Mouse (Mus musculus): ENCODE data around the gene Aldh4a1. TPM values are rescaled to one million over a fixed set of nuclear protein-coding genes. Genes with fewer than 3 reads are reported as not detected.

Gene Aldh4a1
- polyA plus RNA-seq, 1 experiment from 2014 or later = 17.2 TPM

GRCm38 (mm10) chr4:139611542-139611953 lies 11.1 kb upstream of the Aldh4a1 start:
- H3K36me3 ChIP-seq (ENCODE audit: control insufficient read depth, insufficient read depth, low read length) = 0 out of 2 replicates have a peak, but pooled peaks cover 6% of the 10 kb centered on the region
- H3K27ac ChIP-seq (ENCODE audit: low read length) = 0 out of 2 replicates have a peak overlapping the region, but pooled peaks have one; percentile 13
- H3K9me3 ChIP-seq (ENCODE audit: control insufficient read depth, low read length) = 0 out of 2 replicates have a peak, but pooled peaks cover 4% of the 10 kb centered on the region
- H3K27me3 ChIP-seq (replicated peaks; ENCODE audit: control insufficient read depth, insufficient read depth, low read length) = no peaks in the 10 kb centered on the region
- no peak overlapping the region for H3K9ac ChIP-seq (ENCODE audit: low read depth, low read length)
- H3K4me3 ChIP-seq (ENCODE audit: low read length) = no peak overlapping the region
- whole genome bisulfite sequencing = 8% methylated on average over 10 of the region's 10 CpGs
- 0 out of 2 replicates have a peak overlapping the region, but pooled peaks have one; percentile 6 for H3K4me2 ChIP-seq (ENCODE audit: low read depth, low read length)
- H3K4me1 ChIP-seq (ENCODE audit: control insufficient read depth, insufficient read depth, low read length) = 0 out of 2 replicates have a peak, but pooled peaks cover 4% of the 10 kb centered on the region
- ATAC-seq = peak; percentile 67; the same call in 1 of the 2 replicates

GRCm38 (mm10) chr4:139614524-139615260 lies 8.0 kb upstream of the Aldh4a1 start:
- no peaks in the 10 kb centered on the region for H3K27me3 ChIP-seq (replicated peaks; ENCODE audit: control insufficient read depth, insufficient read depth, low read length)
- no peak overlapping the region for H3K4me3 ChIP-seq (ENCODE audit: low read length)
- H3K9ac ChIP-seq (ENCODE audit: low read depth, low read length) = no peak overlapping the region
- no peak overlapping the region for H3K27ac ChIP-seq (ENCODE audit: low read length)
- H3K4me1 ChIP-seq (ENCODE audit: control insufficient read depth, insufficient read depth, low read length) = 0 out of 2 replicates have a peak, but pooled peaks cover 4% of the 10 kb centered on the region
- H3K36me3 ChIP-seq (ENCODE audit: control insufficient read depth, insufficient read depth, low read length) = peaks cover 6% of the 10 kb centered on the region; the same call in 1 of the 2 replicates
- H3K4me2 ChIP-seq (ENCODE audit: low read depth, low read length) = no peak overlapping the region
- ATAC-seq = no peak
- H3K9me3 ChIP-seq (ENCODE audit: control insufficient read depth, low read length) = 0 out of 2 replicates have a peak, but pooled peaks cover 4% of the 10 kb centered on the region
- 87% methylated on average over 21 of the region's 21 CpGs for WGBS

GRCm38 (mm10) chr4:139616276-139617000 lies 6.2 kb upstream of the Aldh4a1 start:
- peak; percentile 94 for ATAC-seq
- peaks cover 6% of the 10 kb centered on the region; the same call in 1 of the 2 replicates for H3K36me3 ChIP-seq (ENCODE audit: control insufficient read depth, insufficient read depth, low read length)
- 17% methylated on average over 24 of the region's 24 CpGs for WGBS

GRCm38 (mm10) chr4:139617001-139617364 lies 5.7 kb upstream of the Aldh4a1 start:
- whole genome bisulfite sequencing = 59% methylated on average over 3 of the region's 3 CpGs
- H3K9ac ChIP-seq (ENCODE audit: low read depth, low read length) = peak overlapping the region; percentile 69; the same call in 1 of the 2 replicates
- peaks cover 6% of the 10 kb centered on the region; the same call in 1 of the 2 replicates for H3K36me3 ChIP-seq (ENCODE audit: control insufficient read depth, insufficient read depth, low read length)
- no peak overlapping the region for H3K27ac ChIP-seq (ENCODE audit: low read length)
- 0 out of 2 replicates have a peak, but pooled peaks have one; percentile 6 for ATAC-seq
- 0 out of 2 replicates have a peak, but pooled peaks cover 4% of the 10 kb centered on the region for H3K9me3 ChIP-seq (ENCODE audit: control insufficient read depth, low read length)
- H3K4me2 ChIP-seq (ENCODE audit: low read depth, low read length) = peak overlapping the region; percentile 61
- peak overlapping the region; percentile 51 for H3K4me3 ChIP-seq (ENCODE audit: low read length)
- no peaks in the 10 kb centered on the region for H3K27me3 ChIP-seq (replicated peaks; ENCODE audit: control insufficient read depth, insufficient read depth, low read length)
- 0 out of 2 replicates have a peak, but pooled peaks cover 4% of the 10 kb centered on the region for H3K4me1 ChIP-seq (ENCODE audit: control insufficient read depth, insufficient read depth, low read length)

More at GRCm38 (mm10) chr4:139616276-139617000, 6.2 kb upstream of the Aldh4a1 start:
- Histone ChIP-seq H3K4me2 (ENCODE audit: low read depth, low read length) (peak overlapping the region; percentile 61), H3K4me3 (ENCODE audit: low read length) (peak overlapping the region; percentile 51), H3K9ac (ENCODE audit: low read depth, low read length) (peak overlapping the region; percentile 69), H3K27ac (ENCODE audit: low read length) (peak overlapping the region; percentile 54; the same call in 1 of the 2 replicates), H3K9me3 (ENCODE audit: control insufficient read depth, low read length) (0 out of 2 replicates have a peak, but pooled peaks cover 4% of the 10 kb centered on the region), H3K27me3 (replicated peaks; ENCODE audit: control insufficient read depth, insufficient read depth, low read length) (no peaks in the 10 kb centered on the region), H3K4me1 (ENCODE audit: control insufficient read depth, insufficient read depth, low read length) (0 out of 2 replicates have a peak, but pooled peaks cover 4% of the 10 kb centered on the region)

- H3K4me3 ChIP-seq (ENCODE audit: low read length) = no peak overlapping the region
- no peak overlapping the region for H3K9ac ChIP-seq (ENCODE audit: low read depth, low read length)
- no peak overlapping the region for H3K4me2 ChIP-seq (ENCODE audit: low read depth, low read length)
- 0 out of 2 replicates have a peak, but pooled peaks cover 6% of the 10 kb centered on the region for H3K4me1 ChIP-seq (ENCODE audit: control insufficient read depth, insufficient read depth, low read length)
- no peak for ATAC-seq
- H3K36me3 ChIP-seq (ENCODE audit: control insufficient read depth, insufficient read depth, low read length) = no peaks in the 10 kb centered on the region; the same call in 1 of the 2 replicates
- no peaks in the 10 kb centered on the region for H3K9me3 ChIP-seq (ENCODE audit: control insufficient read depth, low read length)
- 72% methylated on average over 6 of the region's 6 CpGs for WGBS
- H3K27ac ChIP-seq (ENCODE audit: low read length) = no peak overlapping the region
- H3K27me3 ChIP-seq (replicated peaks; ENCODE audit: control insufficient read depth, insufficient read depth, low read length) = peaks cover 5% of the 10 kb centered on the region; the same call in 1 of the 2 replicates
Observed at GRCm38 (mm10) chr4:139619765-139620164, 2.9 kb upstream of the Aldh4a1 start.

GRCm38 (mm10) chr4:139623434-139624115 lies 909 bp downstream of the Aldh4a1 start:
- Histone ChIP-seq H3K9me3 (ENCODE audit: control insufficient read depth, low read length) (no peaks in the 10 kb centered on the region), H3K27me3 (replicated peaks; ENCODE audit: control insufficient read depth, insufficient read depth, low read length) (peaks cover 16% of the 10 kb centered on the region), H3K27ac (ENCODE audit: low read length) (no peak overlapping the region), H3K9ac (ENCODE audit: low read depth, low read length) (peak overlapping the region; percentile 73), H3K4me3 (ENCODE audit: low read length) (peak overlapping the region; percentile 64), H3K36me3 (ENCODE audit: control insufficient read depth, insufficient read depth, low read length) (no peaks in the 10 kb centered on the region), H3K4me2 (ENCODE audit: low read depth, low read length) (peak overlapping the region; percentile 76), H3K4me1 (ENCODE audit: control insufficient read depth, insufficient read depth, low read length) (0 out of 2 replicates have a peak, but pooled peaks cover 3% of the 10 kb centered on the region)
- WGBS = 20% methylated on average over 21 of the region's 21 CpGs
- ATAC-seq = no peak

- no peak overlapping the region for H3K27ac ChIP-seq (ENCODE audit: low read length)
Observed at GRCm38 (mm10) chr4:139624116-139624489, 1.4 kb downstream of the Aldh4a1 start.

GRCm38 (mm10) chr4:139624706-139625105 lies 2.0 kb downstream of the Aldh4a1 start:
- H3K27ac ChIP-seq (ENCODE audit: low read length) = no peak overlapping the region
- H3K4me1 ChIP-seq (ENCODE audit: control insufficient read depth, insufficient read depth, low read length) = 0 out of 2 replicates have a peak, but pooled peaks cover 5% of the 10 kb centered on the region
- H3K4me3 ChIP-seq (ENCODE audit: low read length) = no peak overlapping the region
- ATAC-seq = no peak
- peaks cover 16% of the 10 kb centered on the region for H3K27me3 ChIP-seq (replicated peaks; ENCODE audit: control insufficient read depth, insufficient read depth, low read length)
- H3K9me3 ChIP-seq (ENCODE audit: control insufficient read depth, low read length) = no peaks in the 10 kb centered on the region
- no peak overlapping the region for H3K9ac ChIP-seq (ENCODE audit: low read depth, low read length)
- no peak overlapping the region for H3K4me2 ChIP-seq (ENCODE audit: low read depth, low read length)
- H3K36me3 ChIP-seq (ENCODE audit: control insufficient read depth, insufficient read depth, low read length) = no peaks in the 10 kb centered on the region
- 66% methylated on average over 10 of the region's 10 CpGs for WGBS

More at GRCm38 (mm10) chr4:139624116-139624489, 1.4 kb downstream of the Aldh4a1 start:
- H3K9ac ChIP-seq (ENCODE audit: low read depth, low read length) = no peak overlapping the region
- H3K4me3 ChIP-seq (ENCODE audit: low read length) = no peak overlapping the region; the same call in 1 of the 2 replicates
- H3K9me3 ChIP-seq (ENCODE audit: control insufficient read depth, low read length) = no peaks in the 10 kb centered on the region
- H3K4me1 ChIP-seq (ENCODE audit: control insufficient read depth, insufficient read depth, low read length) = 0 out of 2 replicates have a peak, but pooled peaks cover 5% of the 10 kb centered on the region
- no peaks in the 10 kb centered on the region for H3K36me3 ChIP-seq (ENCODE audit: control insufficient read depth, insufficient read depth, low read length)
- peaks cover 16% of the 10 kb centered on the region for H3K27me3 ChIP-seq (replicated peaks; ENCODE audit: control insufficient read depth, insufficient read depth, low read length)
- H3K4me2 ChIP-seq (ENCODE audit: low read depth, low read length) = 0 out of 2 replicates have a peak overlapping the region, but pooled peaks have one; percentile 3
- WGBS = 45% methylated on average over 5 of the region's 5 CpGs
- no peak for ATAC-seq
